Mouse (Mus musculus) E14TG2a.4 (cell line): ENCODE measurements around the gene Tex35.

ENCODE experiments used
- CTCF ChIP-seq: conservative IDR thresholded peaks from 2 replicates; pipeline ENCODE4 v1.5.1; 2014; ENCODE audit warnings: low read length
- NANOG ChIP-seq: IDR thresholded peaks from 2 replicates; pipeline ENCODE4 v1.6.1; 2014; ENCODE audit warnings: borderline replicate concordance, low read length, mixed read lengths

DNA sequence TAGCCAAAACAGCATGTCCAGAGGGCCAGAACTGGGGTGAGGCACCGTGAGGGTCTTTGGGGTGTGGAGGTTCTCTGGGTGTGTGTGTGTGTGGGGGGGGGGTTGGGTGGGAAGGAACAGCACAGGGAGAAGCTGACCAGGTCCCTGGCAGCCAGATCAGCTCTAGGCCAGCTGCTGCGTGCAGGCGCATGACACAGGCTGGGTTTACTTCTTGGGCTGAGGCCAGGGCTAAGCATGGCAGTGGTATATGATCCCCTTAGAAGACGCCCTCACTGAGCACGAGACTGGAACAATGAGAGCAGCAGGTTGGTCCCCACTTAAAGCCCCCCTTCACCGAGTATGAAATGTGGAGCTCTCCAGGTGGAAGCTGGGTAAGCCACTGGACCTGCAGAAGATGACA is 10.7 kb upstream of the Tex35 start:
- TF ChIP-seq CTCF, result no peak
- TF ChIP-seq NANOG, result no peak
